Mouse (Mus musculus) embryonic stem cell, embryonic (primary cell): Measurements from ENCODE around the gene Pla1a.
"Not testable (repeated sequence)": the region's sequence is repeated elsewhere in the genome, so short reads cannot be mapped to it uniquely, and the experiment has no call there.

ENCODE experiments used
- CTCF ChIA-PET, 4 experiments: fragments of 300-600 bp in 2 of 4; fragments of 350-600 bp in 2 of 4; sonication (Branson Sonifier 250); formaldehyde crosslinking; loops; one replicate each; lab custom pipeline; 2022; ENCODE audit warnings: inconsistent platforms in 2 of 4; lab: Charles Lee
- POLR2A ChIA-PET, 4 experiments: fragments of 300-600 bp in 2 of 4; fragments of 350-600 bp in 2 of 4; sonication (Branson Sonifier 250); formaldehyde crosslinking; loops; one replicate each; lab custom pipeline; 2022; ENCODE audit warnings: antibody characterized with exemption in 4 of 4, inconsistent platforms in 1 of 4; lab: Charles Lee

Pla1a gene

GRCm38 (mm10) chr16:38432498-38433425, at the start of gene Pla1a:
Gene Pla1a, minus strand, starts transcription at chr16:38433145.
- CTCF ChIA-PET, result interaction anchor here in 2 of 4 experiments (0.6 to 1.2 kb wide), 2 partner anchors 86 to 280 kb away, joined by 3 read pairs; partner anchors contain the start of genes Arhgap31 (in 1 of the 2), Cox17 (in 1 of the 2) and Gm21987 (in 1 of the 2)
- POLR2A ChIA-PET, result interaction anchor here in 3 of 4 experiments (0.6 to 3.8 kb wide), 31 partner anchors 9 to 171 kb away, joined by 3 to 39 read pairs (median 4); partner anchors contain the start of genes Adprh (in 2 of the 3), Maats1 (in 1 of the 3) and Popdc2 (in 1 of the 3)

- CTCF ChIA-PET, result interaction anchor here in 1 of 4 experiments (0.6 to 0.9 kb wide), 3 partner anchors 10 to 274 kb away, joined by 3 to 4 read pairs (median 3); no protein-coding TSS in a partner anchor
- POLR2A ChIA-PET, result interaction anchor here in 3 of 4 experiments (0.7 to 2.2 kb wide), 8 partner anchors 41 to 175 kb away, joined by 3 to 5 read pairs (median 3); partner anchors contain the start of genes Timmdc1 (in 2 of the 3), Cox17 (in 1 of the 3) and Gm21987 (in 1 of the 3)
These were observed 48.4 kb upstream of the Pla1a start for GRCm38 (mm10) chr16:38481327-38481726.

DNA sequence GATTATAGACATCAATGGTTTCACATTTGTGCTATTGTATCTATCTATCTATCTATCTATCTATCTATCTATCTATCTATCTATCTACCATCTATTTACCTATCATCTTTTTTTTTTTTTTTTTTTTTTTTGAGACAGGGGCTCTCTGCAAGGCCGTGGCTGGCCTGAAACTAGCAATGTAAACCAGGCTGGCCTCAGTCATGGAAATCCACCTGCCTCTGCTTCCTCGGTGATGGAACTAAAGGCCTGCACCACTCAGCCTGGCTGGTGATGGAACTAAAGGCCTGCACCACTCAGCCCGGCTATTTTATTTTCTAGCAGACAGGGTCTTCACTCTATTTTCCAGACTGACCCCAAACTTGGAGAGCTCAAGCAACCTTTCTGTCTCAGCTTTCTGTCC, 45.4 kb upstream of the Pla1a start:
- POLR2A ChIA-PET, result interaction anchor here in 1 of 4 experiments (0.7 to 1.1 kb wide), 4 partner anchors 24 to 136 kb away, joined by 3 to 5 read pairs (median 4); partner anchors contain the start of gene Maats1
- CTCF ChIA-PET, result interaction anchor here in 1 of 4 experiments (0.7 kb wide), 1 partner anchor 157 kb away, joined by 14 read pairs; no protein-coding TSS in a partner anchor

DNA sequence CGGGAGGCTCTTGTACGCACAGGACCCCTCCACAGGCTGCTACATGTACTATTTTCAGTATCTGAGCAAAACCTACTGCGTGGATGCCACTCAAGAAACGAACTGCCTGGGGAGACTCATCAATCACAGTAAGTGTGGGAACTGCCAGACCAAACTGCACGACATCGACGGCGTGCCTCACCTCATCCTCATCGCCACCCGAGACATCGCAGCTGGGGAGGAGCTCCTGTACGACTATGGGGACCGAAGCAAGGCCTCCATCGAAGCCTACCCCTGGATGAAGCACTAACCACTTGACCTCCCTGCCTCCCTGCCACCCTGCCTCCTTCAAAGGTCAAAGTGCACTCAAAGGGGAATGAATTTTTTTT, 44.3 kb upstream of the Pla1a start:
- CTCF ChIA-PET, result not testable (repeated sequence)
- POLR2A ChIA-PET, result interaction anchor here in 3 of 4 experiments (0.7 to 3.1 kb wide), 21 partner anchors 9 to 173 kb away, joined by 3 to 18 read pairs (median 5); no protein-coding TSS in a partner anchor

- ChIA-PET CTCF (interaction anchor here in 2 of 4 experiments (0.5 to 0.9 kb wide), 4 partner anchors 26 to 135 kb away, joined by 3 to 8 read pairs (median 4); no protein-coding TSS in a partner anchor), POLR2A (interaction anchor here in 3 of 4 experiments (0.6 to 3.1 kb wide), 47 partner anchors 8 to 668 kb away, joined by 3 to 18 read pairs (median 4); partner anchors contain the start of genes Maats1 (in 2 of the 3), Timmdc1 (in 2 of the 3), Adprh (in 1 of the 3) and Cox17 (in 1 of the 3))
These were observed 43.6 kb upstream of the Pla1a start for GRCm38 (mm10) chr16:38476312-38477240.

DNA sequence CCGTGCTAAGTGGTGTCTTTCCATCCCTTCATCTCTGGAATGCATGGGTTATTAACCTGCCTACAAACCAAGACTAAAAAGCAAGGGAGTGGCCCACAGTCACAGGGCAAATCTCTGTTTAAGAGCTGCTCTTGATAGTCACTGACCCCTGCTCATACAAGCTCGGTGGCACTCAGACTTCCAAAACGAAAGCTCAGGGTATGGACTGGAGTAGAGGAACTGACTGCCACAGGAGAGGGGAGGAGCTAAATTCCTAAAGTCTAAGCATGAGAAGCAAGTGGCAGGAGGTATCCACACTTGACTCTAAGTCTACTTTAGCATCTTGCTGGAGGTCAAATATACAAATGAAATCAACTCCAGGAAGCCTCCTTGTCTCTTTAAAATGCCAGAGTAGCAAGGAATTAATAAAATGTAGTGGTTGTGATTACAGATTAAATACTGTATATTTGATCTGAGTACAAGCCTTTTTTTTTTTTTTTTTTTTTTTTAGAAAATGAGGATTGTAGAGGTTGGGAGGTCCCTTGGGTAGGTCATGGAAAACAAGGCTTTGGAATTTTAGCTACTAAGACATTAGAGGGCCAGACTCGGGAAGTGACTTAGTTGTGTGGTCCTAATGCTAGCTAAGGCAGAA, 42.9 kb upstream of the Pla1a start:
- POLR2A ChIA-PET, result interaction anchor here in 3 of 4 experiments (0.6 to 3.1 kb wide), 47 partner anchors 8 to 668 kb away, joined by 3 to 18 read pairs (median 5); partner anchors contain the start of genes Maats1 (in 2 of the 3), Timmdc1 (in 2 of the 3), Adprh (in 1 of the 3) and Cox17 (in 1 of the 3)
- CTCF ChIA-PET, result interaction anchor here in 2 of 4 experiments (0.5 to 0.9 kb wide), 5 partner anchors 25 to 134 kb away, joined by 3 to 8 read pairs (median 5); no protein-coding TSS in a partner anchor

DNA sequence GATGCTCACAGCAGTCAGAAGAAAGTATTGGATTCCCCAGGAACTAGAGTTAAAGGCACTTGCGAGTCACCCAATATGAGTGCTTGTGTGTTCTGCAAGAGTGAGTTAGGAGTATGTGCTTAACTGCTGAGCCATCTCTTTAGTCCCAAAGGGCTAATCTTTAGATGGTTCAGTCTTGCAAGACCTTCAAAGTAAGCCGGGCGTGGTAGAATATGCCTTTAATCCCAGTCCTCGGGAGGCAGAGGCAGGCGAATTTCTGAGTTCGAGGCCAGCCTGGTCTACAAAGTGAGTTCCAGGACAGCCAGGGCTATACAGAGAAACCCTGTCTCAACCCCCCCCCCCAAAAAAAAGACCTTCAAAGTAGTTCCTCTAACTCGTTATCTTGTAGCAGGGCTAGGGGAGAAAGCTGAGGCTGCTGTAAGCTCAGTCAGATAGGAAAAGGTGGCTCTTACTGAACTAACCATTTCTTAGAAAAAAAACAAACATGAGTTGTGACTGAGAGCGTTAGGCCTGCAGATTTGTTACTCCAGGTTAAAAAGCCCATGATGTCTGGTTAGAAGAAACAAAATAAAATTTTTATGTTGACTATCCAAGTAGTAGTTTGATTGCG, 41.8 kb upstream of the Pla1a start:
- CTCF ChIA-PET, result interaction anchor here in 1 of 4 experiments (0.7 kb wide), 1 partner anchor 84 kb away, joined by 4 read pairs; the partner anchor contains the start of gene Tmem39a
- POLR2A ChIA-PET, result interaction anchor here in 2 of 4 experiments (1.4 to 3.1 kb wide), 2 partner anchors 29 kb away, joined by 6 to 18 read pairs; no protein-coding TSS in a partner anchor

GRCm38 (mm10) chr16:38473661-38474060, 40.7 kb upstream of the Pla1a start:
- ChIA-PET POLR2A (interaction anchor here in 2 of 4 experiments (0.7 to 24.5 kb wide), 5 partner anchors 9 to 126 kb away, joined by 3 to 500 read pairs (median 4); partner anchors contain the start of genes Adprh (in 1 of the 2), Cd80 (in 1 of the 2), Cox17 (in 1 of the 2) and Gm21987 (in 1 of the 2)), CTCF (interaction anchor here in 1 of 4 experiments (1.0 kb wide), 1 partner anchor 33 kb away, joined by 4 read pairs; no protein-coding TSS in a partner anchor)

DNA sequence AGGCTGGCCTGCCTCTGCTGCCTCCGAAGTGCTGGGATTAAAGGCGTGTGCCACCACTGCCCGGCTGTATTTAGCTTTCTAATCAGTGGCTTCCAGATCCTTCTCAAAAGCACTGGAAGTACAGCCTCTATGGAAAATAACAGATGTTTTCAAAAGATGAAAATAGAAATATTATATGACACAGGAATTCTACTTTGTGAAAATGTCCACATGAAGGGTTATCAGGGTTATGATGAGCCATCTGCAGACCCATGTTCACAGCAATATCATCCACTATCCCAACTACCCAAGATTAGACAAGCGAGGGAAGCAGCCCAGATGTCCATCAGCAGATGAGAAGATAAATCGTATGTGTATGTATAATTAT, 39.5 kb upstream of the Pla1a start:
- ChIA-PET CTCF (interaction anchor here in 2 of 4 experiments (0.6 to 1.6 kb wide), 5 partner anchors 34 to 125 kb away, joined by 3 to 5 read pairs (median 3); partner anchors contain the start of genes Cox17 (in 1 of the 2) and Gm21987 (in 1 of the 2)), POLR2A (interaction anchor here (0.9 to 24.5 kb wide), 22 partner anchors 10 to 165 kb away, joined by 3 to 500 read pairs (median 5); partner anchors contain the start of genes Adprh (in 2 of the 4), Timmdc1 (in 2 of the 4), Cd80 (in 1 of the 4) and Cox17 (in 1 of the 4))

DNA sequence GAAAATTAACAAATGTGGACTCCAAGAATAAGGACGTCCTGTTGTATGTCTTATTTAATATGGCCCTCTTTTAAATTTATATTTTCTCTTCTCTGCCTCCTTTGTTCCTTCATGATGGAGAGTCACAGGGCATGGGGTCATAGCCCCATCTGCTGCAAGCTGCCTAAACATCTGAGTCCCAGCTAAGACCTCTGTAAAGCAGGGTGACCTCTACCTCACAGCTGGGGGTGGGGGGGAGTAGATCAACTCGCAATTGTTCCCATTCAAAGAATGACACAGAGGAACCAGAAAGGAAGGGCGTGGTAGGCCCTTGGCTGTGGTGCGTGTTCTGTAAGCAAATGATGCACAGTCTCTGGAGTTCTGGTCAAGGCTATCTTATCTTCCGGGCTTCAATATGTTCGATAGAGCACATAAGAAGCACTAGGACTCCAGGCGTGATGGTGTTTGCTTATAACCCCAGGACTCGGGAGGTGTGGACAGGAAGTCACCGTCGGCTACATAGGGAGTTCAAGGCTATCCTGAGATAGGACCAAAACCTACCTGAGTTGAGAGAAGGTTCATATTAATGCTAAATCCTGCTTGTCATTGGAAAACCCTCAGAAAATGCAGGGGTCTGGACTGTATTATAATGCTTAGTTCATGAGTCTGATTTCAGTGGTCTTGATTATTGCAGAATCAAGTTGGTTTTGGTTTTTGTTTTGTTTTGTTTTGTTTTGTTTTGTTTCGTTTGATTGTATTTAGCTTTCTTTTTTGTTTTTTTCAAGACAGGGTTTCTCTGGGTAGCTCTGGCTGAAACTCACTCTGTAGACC, 39.0 kb upstream of the Pla1a start:
- ChIA-PET CTCF (interaction anchor here (0.5 to 1.9 kb wide), 16 partner anchors 8 to 377 kb away, joined by 3 to 14 read pairs (median 4); partner anchors contain the start of genes Adprh (in 1 of the 4), Cox17 (in 1 of the 4) and Gm21987 (in 1 of the 4)), POLR2A (interaction anchor here (0.5 to 24.5 kb wide), 56 partner anchors 8 to 497 kb away, joined by 3 to 500 read pairs (median 4); partner anchors contain the start of genes Adprh (in 2 of the 4), Cox17 (in 2 of the 4), Gm21987 (in 2 of the 4) and Maats1 (in 2 of the 4))

- CTCF ChIA-PET, result interaction anchor here in 3 of 4 experiments (0.6 to 1.4 kb wide), 3 partner anchors 15 to 228 kb away, joined by 3 to 4 read pairs (median 4); no protein-coding TSS in a partner anchor
- POLR2A ChIA-PET, result interaction anchor here in 3 of 4 experiments (0.6 to 24.5 kb wide), 19 partner anchors 10 to 127 kb away, joined by 3 to 500 read pairs (median 4); partner anchors contain the start of genes Adprh (in 3 of the 3), Cd80 (in 2 of the 3), Cox17 (in 2 of the 3) and Gm21987 (in 2 of the 3)
These were observed 36.5 kb upstream of the Pla1a start for GRCm38 (mm10) chr16:38469437-38469836.

DNA sequence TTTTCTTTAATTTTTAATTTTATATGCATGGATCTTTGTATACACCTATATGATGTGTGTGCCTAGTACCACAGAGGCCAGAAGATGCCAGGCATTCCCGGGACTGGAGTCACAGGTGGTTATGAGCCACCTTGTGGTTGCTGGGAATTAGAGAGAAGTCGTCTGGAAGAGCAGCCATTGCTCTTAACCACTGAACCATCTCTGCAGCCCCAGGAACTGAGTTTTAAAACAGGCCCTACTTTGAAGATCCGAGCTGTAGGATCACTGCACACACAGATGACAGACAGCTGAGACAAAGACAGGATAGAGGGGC, 35.7 kb upstream of the Pla1a start:
- POLR2A ChIA-PET, result interaction anchor here (0.7 to 24.5 kb wide), 24 partner anchors 8 to 403 kb away, joined by 3 to 500 read pairs (median 4); partner anchors contain the start of genes Adprh (in 4 of the 4), Cd80 (in 2 of the 4), Cox17 (in 1 of the 4) and Gm21987 (in 1 of the 4)

DNA sequence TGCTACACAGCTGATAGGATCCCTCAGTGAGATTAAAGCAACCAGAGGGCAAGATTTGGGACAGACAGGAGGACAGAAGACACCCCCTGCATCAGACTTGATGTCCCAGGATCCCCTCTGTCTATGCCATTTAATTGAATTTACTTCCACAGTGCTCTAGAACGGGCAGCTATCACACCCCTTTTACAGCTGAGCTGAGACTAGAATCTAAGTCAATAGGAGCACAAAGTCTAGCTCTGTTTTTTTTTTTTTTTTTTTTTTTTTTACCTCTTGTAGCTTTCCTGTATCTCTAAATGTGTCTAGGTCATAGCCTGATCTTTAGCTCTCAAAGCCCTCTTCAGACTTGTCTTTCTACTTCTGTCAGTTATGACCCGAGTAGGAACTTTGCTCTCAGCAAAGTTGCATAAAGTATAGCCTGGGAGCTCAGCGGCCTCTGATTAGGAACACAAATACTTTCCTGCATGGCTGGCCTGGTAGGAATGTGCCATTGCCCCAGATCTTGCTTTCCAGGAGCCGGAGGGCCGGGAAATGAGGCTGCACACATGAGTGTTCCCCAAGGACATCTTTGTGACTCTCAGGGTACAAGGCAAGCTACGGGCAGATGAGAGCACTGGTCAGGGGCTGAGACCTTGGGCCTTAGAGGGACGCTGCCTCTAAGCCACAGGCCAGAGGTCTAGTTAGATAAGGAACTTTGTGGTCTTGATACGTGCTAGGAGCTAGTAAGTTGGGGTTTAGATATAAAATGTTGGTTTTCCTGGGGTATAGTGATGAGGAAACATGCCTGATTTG, 35.2 kb upstream of the Pla1a start:
- CTCF ChIA-PET, result interaction anchor here (0.5 to 1.8 kb wide), 9 partner anchors 11 to 219 kb away, joined by 3 to 8 read pairs (median 4); no protein-coding TSS in a partner anchor
- POLR2A ChIA-PET, result interaction anchor here (0.6 to 24.5 kb wide), 30 partner anchors 8 to 402 kb away, joined by 3 to 500 read pairs (median 4); partner anchors contain the start of genes Adprh (in 3 of the 4), Cd80 (in 2 of the 4), Cox17 (in 1 of the 4) and Gm21987 (in 1 of the 4)

More for the DNA sequence above, 35.7 kb upstream of the Pla1a start:
- CTCF ChIA-PET, result interaction anchor here in 3 of 4 experiments (0.5 to 1.8 kb wide), 7 partner anchors 12 to 220 kb away, joined by 3 to 8 read pairs (median 5); no protein-coding TSS in a partner anchor
